Mouse (Mus musculus) limb, embryonic 12.5 days (tissue): Measurements from ENCODE around the gene Dysf. TPM values are rescaled to one million over a fixed set of nuclear protein-coding genes. Genes with fewer than 3 reads are reported as not detected.

ENCODE experiments used
- ATAC-seq: fragments of 200-750 bp; cut with Nextera tagmentation; 2 replicates; pipeline ENCODE4 v1.8.0; 2017; ENCODE audit warnings: low read depth, moderate TSS enrichment; ENCODE audit not compliant: insufficient number of reproducible peaks, insufficient read depth, low FRiP score, low TSS enrichment
- H3K27ac ChIP-seq: fragments of 300-500 bp; sonication (generic); 2 replicates; pipeline ENCODE4 v1.5.1; 2016; ENCODE audit warnings: mild to moderate bottlenecking, moderate library complexity
- H3K27me3 ChIP-seq: fragments of 300-500 bp; sonication (generic); 2 replicates; pipeline ENCODE4 v1.6.1; 2016; ENCODE audit warnings: mild to moderate bottlenecking, moderate library complexity
- H3K36me3 ChIP-seq: fragments of 300-500 bp; sonication (generic); 2 replicates; pipeline ENCODE4 v1.6.1; 2016; ENCODE audit warnings: mild to moderate bottlenecking, moderate library complexity
- H3K4me1 ChIP-seq: fragments of 300-500 bp; sonication (generic); replicated peaks from 2 replicates; pipeline ENCODE4 v1.6.1; 2016
- H3K4me2 ChIP-seq: fragments of 300-500 bp; sonication (generic); 2 replicates; pipeline ENCODE4 v1.6.1; 2016; ENCODE audit warnings: mild to moderate bottlenecking, moderate library complexity
- H3K4me3 ChIP-seq: fragments of 300-500 bp; sonication (generic); replicated peaks from 2 replicates; pipeline ENCODE4 v1.5.1; 2016; ENCODE audit warnings: mild to moderate bottlenecking
- H3K9ac ChIP-seq: fragments of 300-500 bp; sonication (generic); replicated peaks from 2 replicates; pipeline ENCODE4 v1.6.1; 2016; ENCODE audit warnings: mild to moderate bottlenecking, moderate library complexity
- H3K9me3 ChIP-seq: fragments of 300-500 bp; sonication (generic); 2 replicates; pipeline ENCODE4 v1.6.1; 2016; ENCODE audit warnings: mild to moderate bottlenecking, moderate library complexity
- WGBS: fragments of 180-500 bp; shearing (Covaris S2); methylation state at CpG from one replicate; pipeline ENCODE4 v1.1.7; 2016; 5-methylcytosine and 5-hydroxymethylcytosine counted together
- polyA plus RNA-seq: library from polyadenylated mRNA; unstranded; fragments of >200 nt; fragmentation: Nextera tagmentation; extraction: Ambion mirVana; gene quantifications from 2 replicates; pipeline ENCODE4 v1.2.1, GENCODE M21; 2016

Gene Dysf
- polyA plus RNA-seq, 1 experiment from 2014 or later, result 13.3 TPM

DNA sequence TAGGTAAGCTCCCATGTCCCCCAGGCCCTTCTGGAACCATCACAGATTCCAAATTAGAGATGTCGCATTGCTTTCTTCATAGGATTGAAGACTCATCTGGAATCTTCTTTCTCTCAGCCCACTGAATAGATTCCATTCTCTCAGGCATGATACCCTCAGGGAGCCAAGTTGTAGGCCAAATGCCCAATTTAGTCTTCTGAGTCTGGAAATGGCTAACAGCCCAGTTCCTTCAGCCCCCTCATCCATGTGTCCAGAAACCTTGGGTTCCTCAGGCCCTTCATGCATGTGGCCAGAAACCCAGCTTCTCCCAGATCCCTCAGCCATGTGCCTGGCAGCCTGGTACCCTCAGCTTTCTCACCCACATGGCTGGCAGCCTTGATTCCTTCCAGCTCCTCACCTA is 160.2 kb downstream of the Dysf start:
- H3K36me3 ChIP-seq, result peaks cover 4% of the 10 kb centered on the region; the same call in 1 of the 2 replicates
- no peak for ATAC-seq
- H3K4me1 ChIP-seq, result peaks cover 10% of the 10 kb centered on the region
- H3K27me3 ChIP-seq, result no peaks in the 10 kb centered on the region
- no peak overlapping the region for H3K27ac ChIP-seq
- no peak overlapping the region for H3K4me3 ChIP-seq
- no peak overlapping the region for H3K9ac ChIP-seq
- WGBS, result 94% methylated on average over 1 of the region's 1 CpGs
- H3K9me3 ChIP-seq, result no peaks in the 10 kb centered on the region
- H3K4me2 ChIP-seq, result no peak overlapping the region

DNA sequence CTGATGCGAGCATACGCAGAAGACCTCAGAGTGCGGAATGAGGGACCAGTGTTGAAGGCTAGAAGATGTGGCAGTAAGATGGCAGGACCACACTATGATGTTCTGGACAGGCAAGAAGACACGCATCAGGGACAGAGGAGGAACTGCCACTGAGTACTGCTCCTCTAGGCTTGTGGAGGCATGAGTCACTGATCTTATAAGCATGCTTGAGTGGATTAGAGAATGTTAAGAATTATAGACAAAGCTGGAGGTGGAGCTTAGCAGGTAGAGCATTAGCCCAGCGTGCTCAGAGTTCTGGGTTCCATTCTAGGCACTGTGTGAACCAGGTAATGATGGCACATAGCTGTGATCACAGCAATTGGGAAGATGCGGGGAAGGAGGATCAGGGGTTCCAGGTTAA is 165.2 kb downstream of the Dysf start:
- H3K27ac ChIP-seq, result no peak overlapping the region
- no peaks in the 10 kb centered on the region; the same call in 1 of the 2 replicates for H3K4me1 ChIP-seq
- H3K9ac ChIP-seq, result no peak overlapping the region
- no peak for ATAC-seq
- H3K4me2 ChIP-seq, result no peak overlapping the region
- peaks cover 7% of the 10 kb centered on the region for H3K9me3 ChIP-seq
- no peak overlapping the region for H3K4me3 ChIP-seq
- H3K36me3 ChIP-seq, result no peaks in the 10 kb centered on the region
- 92% methylated on average over 6 of the region's 6 CpGs for WGBS
- no peaks in the 10 kb centered on the region for H3K27me3 ChIP-seq

DNA sequence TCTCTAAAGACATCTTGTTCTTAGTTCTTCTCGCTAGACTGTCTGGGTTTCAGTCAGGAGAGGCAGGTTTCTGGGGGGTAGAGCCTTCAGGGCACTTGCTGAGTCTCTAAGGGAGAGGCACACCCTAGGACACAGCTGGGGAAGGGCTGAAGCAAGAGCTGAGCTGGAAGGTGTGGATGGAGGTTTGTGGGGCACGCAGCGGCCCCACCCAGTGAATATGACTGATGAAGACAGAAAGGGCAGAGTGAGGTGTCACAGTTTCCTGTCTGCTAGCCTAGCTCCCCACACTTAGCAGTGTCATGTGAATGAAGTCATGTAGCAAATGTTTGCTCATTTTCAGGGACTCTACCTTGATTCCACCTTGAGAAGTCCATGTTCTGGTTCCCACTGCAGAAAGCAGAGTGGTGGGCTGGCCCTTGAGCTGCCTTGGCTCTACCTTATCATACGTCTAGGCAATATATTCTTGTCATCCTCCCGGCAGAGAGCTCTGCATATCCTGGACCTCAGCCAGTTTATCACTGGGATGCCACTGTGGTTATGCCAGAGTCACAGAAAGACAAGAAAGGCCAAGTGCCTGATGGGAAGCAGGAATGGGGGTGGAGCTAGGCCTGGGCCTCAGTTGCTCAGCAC is 170.5 kb downstream of the Dysf start:
- Histone ChIP-seq H3K27ac (no peak overlapping the region), H3K4me1 (peaks cover 5% of the 10 kb centered on the region), H3K36me3 (no peaks in the 10 kb centered on the region), H3K4me2 (no peak overlapping the region), H3K9me3 (peaks cover 7% of the 10 kb centered on the region), H3K9ac (no peak overlapping the region), H3K27me3 (no peaks in the 10 kb centered on the region), H3K4me3 (no peak overlapping the region)
- ATAC-seq, result no peak
- WGBS, result 76% methylated on average over 5 of the region's 5 CpGs

DNA sequence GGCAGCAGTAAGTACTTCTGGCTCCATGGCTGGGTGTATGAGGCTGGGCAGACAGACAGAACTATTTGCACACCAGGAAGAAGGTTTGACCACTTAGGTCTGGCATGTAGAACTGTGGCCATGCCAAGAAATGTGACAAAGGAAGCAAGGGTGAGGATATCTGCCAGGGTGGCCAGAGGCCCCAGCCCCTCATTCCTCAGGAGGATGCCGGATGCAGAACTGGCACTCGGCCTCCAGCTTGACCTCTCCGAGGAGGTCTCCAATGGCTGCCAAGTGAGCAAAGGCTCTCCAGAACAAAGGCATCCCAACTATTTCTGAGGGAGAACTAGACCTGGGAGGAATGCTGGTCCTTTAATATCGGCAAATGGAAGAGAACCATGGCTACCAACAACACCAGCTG is 173.1 kb downstream of the Dysf start:
- no peaks in the 10 kb centered on the region for H3K36me3 ChIP-seq
- no peak overlapping the region for H3K9ac ChIP-seq
- H3K27me3 ChIP-seq, result no peaks in the 10 kb centered on the region
- H3K4me2 ChIP-seq, result no peak overlapping the region
- peaks cover 5% of the 10 kb centered on the region for H3K4me1 ChIP-seq
- H3K9me3 ChIP-seq, result peaks cover 3% of the 10 kb centered on the region
- no peak overlapping the region for H3K4me3 ChIP-seq
- 59% methylated on average over 4 of the region's 4 CpGs for WGBS
- peak overlapping the region; percentile 29; the same call in 1 of the 2 replicates for H3K27ac ChIP-seq
- ATAC-seq, result no peak

GRCm38 (mm10) chr6:84191656-84192250 is 183.4 kb downstream of the Dysf start:
- Histone ChIP-seq H3K4me2 (no peak overlapping the region), H3K4me1 (peaks cover 40% of the 10 kb centered on the region), H3K27ac (peak overlapping the region; percentile 80), H3K36me3 (0 out of 2 replicates have a peak, but pooled peaks cover 5% of the 10 kb centered on the region), H3K4me3 (no peak overlapping the region), H3K27me3 (0 out of 2 replicates have a peak, but pooled peaks cover 2% of the 10 kb centered on the region), H3K9ac (no peak overlapping the region), H3K9me3 (no peaks in the 10 kb centered on the region; the same call in 1 of the 2 replicates)
- ATAC-seq, result peak; percentile 86
- 16% methylated on average over 6 of the region's 6 CpGs for WGBS

DNA sequence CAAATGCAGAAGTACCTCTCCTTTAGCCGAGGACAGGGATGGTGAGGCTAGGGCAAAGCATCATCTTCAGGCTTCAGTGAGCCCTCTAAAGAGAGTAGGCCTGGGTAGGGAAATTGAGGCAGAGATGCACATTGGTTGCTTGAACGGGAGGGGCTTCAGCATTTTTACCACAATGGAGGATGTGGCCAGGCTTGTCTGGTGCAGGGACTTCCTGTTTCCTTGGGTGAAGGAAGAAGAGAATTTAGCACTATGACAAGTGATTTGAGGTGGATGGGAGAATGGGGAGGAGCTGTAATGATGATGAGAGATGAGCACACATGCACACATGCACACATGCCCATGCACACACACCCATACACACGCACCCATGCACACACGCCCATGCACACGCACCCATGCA is 188.1 kb downstream of the Dysf start:
- Histone ChIP-seq H3K27ac (peak overlapping the region; percentile 81; the same call in 1 of the 2 replicates), H3K4me1 (peaks cover 55% of the 10 kb centered on the region), H3K9me3 (peaks cover 3% of the 10 kb centered on the region; the same call in 1 of the 2 replicates), H3K27me3 (0 out of 2 replicates have a peak, but pooled peaks cover 7% of the 10 kb centered on the region), H3K4me2 (no peak overlapping the region), H3K4me3 (no peak overlapping the region), H3K9ac (no peak overlapping the region), H3K36me3 (no peaks in the 10 kb centered on the region)
- ATAC-seq, result no peak
- 96% methylated on average over 5 of the region's 5 CpGs for WGBS

DNA sequence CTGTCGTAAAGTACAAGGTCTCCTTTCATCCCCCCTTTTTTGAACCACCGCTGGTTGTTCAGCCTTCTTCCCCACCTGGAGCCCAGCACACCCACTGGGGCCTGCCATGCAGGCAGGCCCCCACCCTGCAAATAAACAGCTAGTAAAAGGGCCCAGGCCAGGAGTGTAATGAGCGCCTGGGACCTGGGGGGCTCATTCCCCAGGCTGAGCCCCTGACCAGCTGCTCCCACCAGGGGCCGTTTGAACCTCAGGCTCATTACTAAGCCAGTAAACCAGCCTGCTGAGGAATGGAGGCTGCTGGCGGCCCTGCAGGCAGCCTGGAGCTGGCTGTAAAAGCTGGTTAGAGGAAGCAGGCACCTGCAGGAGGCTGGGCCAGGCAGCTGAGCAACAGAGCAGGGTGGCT is 189.4 kb downstream of the Dysf start:
- H3K4me1 ChIP-seq, result peaks cover 42% of the 10 kb centered on the region
- H3K9ac ChIP-seq, result no peak overlapping the region
- peak overlapping the region; percentile 81 for H3K27ac ChIP-seq
- peak; percentile 92 for ATAC-seq
- H3K27me3 ChIP-seq, result 0 out of 2 replicates have a peak, but pooled peaks cover 7% of the 10 kb centered on the region
- WGBS, result 3% methylated on average over 5 of the region's 5 CpGs
- no peaks in the 10 kb centered on the region for H3K36me3 ChIP-seq
- H3K4me2 ChIP-seq, result no peak overlapping the region
- H3K4me3 ChIP-seq, result no peak overlapping the region
- H3K9me3 ChIP-seq, result peaks cover 3% of the 10 kb centered on the region; the same call in 1 of the 2 replicates

GRCm38 (mm10) chr6:84201721-84202490 is 193.5 kb downstream of the Dysf start:
- no peak overlapping the region for H3K4me3 ChIP-seq
- H3K27ac ChIP-seq, result no peak overlapping the region
- H3K36me3 ChIP-seq, result no peaks in the 10 kb centered on the region
- ATAC-seq, result no peak
- no peak overlapping the region for H3K4me2 ChIP-seq
- H3K27me3 ChIP-seq, result 0 out of 2 replicates have a peak, but pooled peaks cover 3% of the 10 kb centered on the region
- H3K9me3 ChIP-seq, result 0 out of 2 replicates have a peak, but pooled peaks cover 3% of the 10 kb centered on the region
- H3K4me1 ChIP-seq, result peaks cover 23% of the 10 kb centered on the region
- no peak overlapping the region for H3K9ac ChIP-seq
- 85% methylated on average over 8 of the region's 8 CpGs for WGBS

DNA sequence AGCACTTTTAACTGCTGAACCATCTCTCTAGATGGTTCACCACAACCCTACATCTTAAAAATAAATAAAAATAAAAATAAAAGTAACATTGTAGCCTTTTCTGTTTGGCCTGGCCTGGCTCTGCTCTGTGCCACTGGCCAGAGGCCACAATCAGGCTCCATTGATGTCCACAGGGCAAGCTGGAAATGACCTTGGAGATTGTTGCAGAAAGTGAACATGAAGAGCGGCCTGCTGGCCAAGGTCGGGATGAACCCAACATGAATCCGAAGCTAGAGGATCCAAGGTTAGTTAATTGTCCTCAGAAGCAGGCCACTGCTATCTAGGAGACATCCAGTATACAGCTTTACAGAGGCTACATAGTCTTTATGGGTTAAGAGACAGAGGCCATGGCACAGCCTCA is 197.2 kb downstream of the Dysf start:
- H3K27me3 ChIP-seq, result no peaks in the 10 kb centered on the region
- peaks cover 6% of the 10 kb centered on the region; the same call in 1 of the 2 replicates for H3K36me3 ChIP-seq
- 0 out of 2 replicates have a peak, but pooled peaks cover 10% of the 10 kb centered on the region for H3K9me3 ChIP-seq
- peaks cover 14% of the 10 kb centered on the region for H3K4me1 ChIP-seq
- WGBS, result 97% methylated on average over 3 of the region's 3 CpGs
- no peak overlapping the region for H3K9ac ChIP-seq
- no peak overlapping the region for H3K4me3 ChIP-seq
- ATAC-seq, result no peak
- H3K27ac ChIP-seq, result no peak overlapping the region
- no peak overlapping the region for H3K4me2 ChIP-seq

DNA sequence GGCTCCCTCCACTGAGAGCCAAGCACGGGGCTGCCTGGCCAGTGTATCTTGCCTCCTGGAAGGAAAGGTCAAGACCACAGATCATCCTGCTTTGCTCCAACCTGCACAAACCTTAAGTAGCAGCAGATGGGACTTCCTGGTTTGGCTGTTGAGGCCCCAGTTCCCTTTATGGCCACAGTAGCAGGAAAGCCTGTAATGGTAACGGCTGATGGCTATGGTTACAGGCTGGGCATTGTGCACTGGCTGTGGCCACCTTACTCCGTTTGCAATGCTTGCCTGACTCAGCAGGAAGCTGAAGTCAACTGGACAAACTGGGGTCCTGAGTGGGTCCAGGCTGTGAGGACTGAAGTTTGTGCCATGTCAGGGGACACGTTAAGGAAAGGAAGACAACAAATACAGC is 200.2 kb downstream of the Dysf start:
- Histone ChIP-seq H3K4me3 (no peak overlapping the region), H3K9ac (no peak overlapping the region), H3K9me3 (0 out of 2 replicates have a peak, but pooled peaks cover 7% of the 10 kb centered on the region), H3K27ac (no peak overlapping the region), H3K27me3 (no peaks in the 10 kb centered on the region), H3K4me2 (no peak overlapping the region), H3K36me3 (peaks cover 6% of the 10 kb centered on the region; the same call in 1 of the 2 replicates), H3K4me1 (peaks cover 33% of the 10 kb centered on the region)
- WGBS, result 58% methylated on average over 4 of the region's 4 CpGs
- ATAC-seq, result no peak
